Mouse (Mus musculus) C2C12 (cell line): ENCODE results near the gene 1700057G04Rik.

ENCODE experiments used
- CEBPB ChIP-seq: IDR thresholded peaks from one replicate; pipeline ENCODE4 v1.6.1; 2011; ENCODE audit warnings: low read depth, mild to moderate bottlenecking, control low read depth, moderate library complexity
- CTCF ChIP-seq: IDR thresholded peaks from one replicate; pipeline ENCODE4 v1.5.1; 2011; ENCODE audit not compliant: control insufficient read depth, insufficient read depth, insufficient read length
- USF1 ChIP-seq: IDR thresholded peaks from one replicate; pipeline ENCODE4 v1.6.1; 2011; ENCODE audit warnings: low read depth, mild to moderate bottlenecking, control low read depth, moderate library complexity

DNA sequence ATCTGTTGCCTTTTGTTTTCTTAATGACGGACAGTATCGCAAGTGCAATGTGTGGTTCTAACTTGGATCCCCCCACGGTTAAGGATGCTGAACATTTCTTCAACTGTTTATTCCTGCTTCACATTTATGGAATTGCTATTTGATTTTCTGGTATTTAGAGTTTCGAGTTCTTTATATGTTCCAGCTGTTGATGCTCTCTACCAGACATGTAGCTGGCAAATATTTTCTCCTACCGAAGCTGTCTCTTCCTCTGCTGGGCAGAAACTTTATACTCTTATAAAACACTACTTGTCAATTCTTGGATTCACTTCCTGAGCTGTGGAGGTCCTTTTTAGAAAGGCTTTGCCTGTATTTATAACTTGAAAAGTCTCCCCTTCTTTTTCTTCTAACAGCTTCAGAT is 70.1 kb downstream of the 1700057G04Rik start:
- TF ChIP-seq CTCF: no peak
- no peak for TF ChIP-seq CEBPB
- TF ChIP-seq USF1: no peak
